Mouse (Mus musculus) hindbrain, embryonic 10.5 days (tissue): Measurements from ENCODE around the gene Psmc2. TPM values are rescaled to one million over a fixed set of nuclear protein-coding genes. Genes with fewer than 3 reads are reported as not detected.

Experiments
- DNase-seq: peaks from one replicate; pipeline ENCODE4 v3.0.0-alpha.2; 2017; ENCODE audit warnings: low spot score
- H3K27ac ChIP-seq: fragments of 300-500 bp; sonication (generic); 2 replicates; pipeline ENCODE4 v1.5.1; 2016; ENCODE audit warnings: mild to moderate bottlenecking, moderate library complexity
- H3K27me3 ChIP-seq: fragments of 300-500 bp; sonication (generic); 2 replicates; pipeline ENCODE4 v1.6.1; 2016; ENCODE audit warnings: mild to moderate bottlenecking; ENCODE audit not compliant: poor library complexity, insufficient read depth, severe bottlenecking
- H3K36me3 ChIP-seq: fragments of 300-500 bp; sonication (generic); 2 replicates; pipeline ENCODE4 v1.6.1; 2016; ENCODE audit warnings: mild to moderate bottlenecking, moderate library complexity
- H3K4me1 ChIP-seq: fragments of 300-500 bp; sonication (generic); replicated peaks from 2 replicates; pipeline ENCODE4 v1.6.1; 2016; ENCODE audit warnings: mild to moderate bottlenecking
- H3K4me3 ChIP-seq: fragments of 300-500 bp; sonication (generic); 2 replicates; pipeline ENCODE4 v1.5.1; 2016; ENCODE audit warnings: mild to moderate bottlenecking, moderate library complexity
- H3K9me3 ChIP-seq: fragments of 300-500 bp; sonication (generic); 2 replicates; pipeline ENCODE4 v1.6.1; 2016; ENCODE audit warnings: mild to moderate bottlenecking, moderate library complexity
- WGBS: fragments of 180-500 bp; shearing (Covaris S2); methylation state at CpG from one replicate; pipeline ENCODE4 v1.1.7; 2016; 5-methylcytosine and 5-hydroxymethylcytosine counted together
- polyA plus RNA-seq: library from polyadenylated mRNA; unstranded; fragments of >200 nt; fragmentation: Nextera tagmentation; extraction: Ambion mirVana; gene quantifications from 2 replicates; pipeline ENCODE4 v1.2.1, GENCODE M21; 2016

The Psmc2 gene
- 231 and 236 TPM in 2 replicates for polyA plus RNA-seq

DNA sequence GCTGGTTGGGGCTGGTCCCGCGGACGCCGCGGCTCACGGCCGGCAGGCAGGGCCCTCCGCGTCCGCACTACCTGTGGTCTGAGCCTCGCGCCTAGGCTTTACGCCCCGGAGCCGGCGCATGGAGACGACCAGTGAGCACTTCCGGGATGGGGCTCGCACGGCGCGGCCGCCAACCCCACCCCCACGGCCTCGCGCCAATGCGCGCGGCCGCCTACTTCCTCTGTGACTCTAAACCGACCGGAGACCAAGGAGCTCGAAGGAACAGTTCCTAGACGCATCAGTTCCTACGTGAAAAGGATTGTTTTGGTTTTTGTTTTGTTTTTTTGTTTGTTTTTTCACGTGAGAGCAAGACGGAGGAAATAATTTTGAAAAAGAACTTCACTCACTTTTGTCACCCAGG, at the start of gene Psmc2, which contains the start of gene Dnajc2:
Gene Psmc2, plus strand, starts transcription at position 231 of the 400 bp plus-strand sequence.
Gene Dnajc2, minus strand, starts transcription at position 199 of the 400 bp plus-strand sequence.
- Histone ChIP-seq H3K27ac (peak within 1 kb of the TSS; percentile 94), H3K36me3 (peaks cover 50% of the 10 kb centered on the region), H3K27me3 (no peaks in the 10 kb centered on the region), H3K4me3 (peak within 1 kb of the TSS; percentile 89), H3K4me1 (peaks cover 33% of the 10 kb centered on the region), H3K9me3 (no peaks in the 10 kb centered on the region)
- under 1% methylated on average over 37 of the region's 37 CpGs for WGBS
- peak; percentile 89 for DNase-seq

GRCm38 (mm10) chr5:21735584-21735983, 49.5 kb upstream of the Psmc2 start:
- H3K4me1 ChIP-seq = peaks cover 49% of the 10 kb centered on the region
- WGBS = 31% methylated on average over 10 of the region's 10 CpGs
- H3K4me3 ChIP-seq = no peak overlapping the region
- peaks cover 22% of the 10 kb centered on the region for H3K36me3 ChIP-seq
- H3K27ac ChIP-seq = no peak overlapping the region
- DNase-seq = peak; percentile 64
- H3K9me3 ChIP-seq = no peaks in the 10 kb centered on the region
- H3K27me3 ChIP-seq = no peaks in the 10 kb centered on the region

GRCm38 (mm10) chr5:21736046-21736445, 49.0 kb upstream of the Psmc2 start:
- peaks cover 48% of the 10 kb centered on the region for H3K4me1 ChIP-seq
- no peaks in the 10 kb centered on the region for H3K9me3 ChIP-seq
- DNase-seq = no peak
- no peak overlapping the region for H3K4me3 ChIP-seq
- no peak overlapping the region for H3K27ac ChIP-seq
- peaks cover 25% of the 10 kb centered on the region for H3K36me3 ChIP-seq
- 84% methylated on average over 11 of the region's 11 CpGs for WGBS
- no peaks in the 10 kb centered on the region for H3K27me3 ChIP-seq

GRCm38 (mm10) chr5:21736956-21737585, 48.0 kb upstream of the Psmc2 start, which contains the start of gene Pmpcb:
Pmpcb (plus strand) TSS chr5:21737141.
- Histone ChIP-seq H3K4me1 (peaks cover 39% of the 10 kb centered on the region), H3K4me3 (peak within 1 kb of the TSS; percentile 81), H3K9me3 (no peaks in the 10 kb centered on the region), H3K27me3 (no peaks in the 10 kb centered on the region), H3K27ac (peak within 1 kb of the TSS; percentile 96), H3K36me3 (peaks cover 35% of the 10 kb centered on the region)
- under 1% methylated on average over 42 of the region's 42 CpGs for WGBS
- DNase-seq = peak; percentile 87

DNA sequence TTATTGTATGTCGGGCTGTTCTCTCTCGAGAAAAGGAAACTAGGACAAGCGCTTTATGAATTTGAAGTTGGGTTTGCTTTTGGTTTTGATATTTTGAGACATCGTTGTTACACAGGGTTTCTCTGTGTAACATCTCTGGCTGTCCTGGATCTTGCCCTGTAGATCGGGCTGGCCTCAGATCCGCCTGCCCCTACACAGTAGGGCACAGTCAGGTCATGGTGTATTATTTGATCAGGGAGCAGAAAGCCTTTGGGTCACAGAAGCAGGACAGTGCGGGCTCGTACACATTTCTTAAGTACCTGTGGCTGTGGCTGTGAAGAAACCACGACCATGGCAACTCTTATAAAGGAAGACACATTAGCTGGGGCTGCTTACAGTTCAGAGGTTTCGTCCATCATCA, 47.5 kb upstream of the Psmc2 start:
- peak overlapping the region; percentile 81 for H3K4me3 ChIP-seq
- DNase-seq = no peak
- peak overlapping the region; percentile 96 for H3K27ac ChIP-seq
- 34% methylated on average over 10 of the region's 10 CpGs for WGBS
- peaks cover 41% of the 10 kb centered on the region for H3K36me3 ChIP-seq
- H3K27me3 ChIP-seq = no peaks in the 10 kb centered on the region
- no peaks in the 10 kb centered on the region for H3K9me3 ChIP-seq
- H3K4me1 ChIP-seq = peaks cover 34% of the 10 kb centered on the region

DNA sequence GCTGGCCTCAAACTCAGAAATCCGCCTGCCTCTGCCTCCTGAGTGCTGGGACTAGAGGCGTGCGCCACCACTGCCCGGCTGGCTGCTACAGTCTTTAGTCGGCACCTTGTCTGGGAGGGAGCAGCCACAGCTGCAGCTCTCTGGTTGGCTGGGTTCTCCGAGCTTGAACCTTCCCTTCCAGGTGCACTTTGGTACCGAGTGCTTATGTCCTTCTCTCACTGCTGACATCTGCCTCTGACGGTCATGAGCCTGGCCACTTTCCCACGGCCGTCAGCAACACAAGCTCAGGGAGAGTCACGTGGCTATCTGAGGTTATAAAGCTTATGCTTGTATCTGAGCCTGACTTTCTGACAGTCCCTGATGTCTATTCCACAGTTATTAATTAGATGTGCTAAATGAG, 46.0 kb upstream of the Psmc2 start:
- WGBS = 93% methylated on average over 11 of the region's 11 CpGs
- Histone ChIP-seq H3K27ac (no peak overlapping the region), H3K9me3 (no peaks in the 10 kb centered on the region), H3K4me3 (no peak overlapping the region), H3K36me3 (peaks cover 56% of the 10 kb centered on the region), H3K4me1 (peaks cover 19% of the 10 kb centered on the region), H3K27me3 (no peaks in the 10 kb centered on the region)
- DNase-seq = no peak

DNA sequence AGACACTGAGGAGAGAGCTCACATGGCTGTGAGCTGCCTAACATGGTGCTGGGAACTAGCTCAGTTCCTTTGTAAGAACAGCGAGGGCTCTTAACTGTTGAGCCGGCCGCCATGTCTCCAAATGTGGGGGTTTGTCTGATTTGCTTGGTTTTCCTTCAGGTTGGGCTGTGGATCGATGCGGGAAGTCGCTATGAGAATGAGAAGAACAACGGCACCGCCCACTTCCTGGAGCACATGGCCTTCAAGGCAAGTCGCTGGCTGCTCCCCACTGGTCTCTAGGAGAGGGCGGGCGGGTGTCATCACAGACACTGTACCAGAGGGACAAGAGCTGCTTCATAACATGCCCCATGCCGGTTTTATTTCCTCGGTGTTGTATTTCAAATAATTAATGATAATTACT, 45.2 kb upstream of the Psmc2 start:
- Histone ChIP-seq H3K36me3 (peaks cover 63% of the 10 kb centered on the region), H3K27ac (no peak overlapping the region)
- DNase-seq = no peak

DNA sequence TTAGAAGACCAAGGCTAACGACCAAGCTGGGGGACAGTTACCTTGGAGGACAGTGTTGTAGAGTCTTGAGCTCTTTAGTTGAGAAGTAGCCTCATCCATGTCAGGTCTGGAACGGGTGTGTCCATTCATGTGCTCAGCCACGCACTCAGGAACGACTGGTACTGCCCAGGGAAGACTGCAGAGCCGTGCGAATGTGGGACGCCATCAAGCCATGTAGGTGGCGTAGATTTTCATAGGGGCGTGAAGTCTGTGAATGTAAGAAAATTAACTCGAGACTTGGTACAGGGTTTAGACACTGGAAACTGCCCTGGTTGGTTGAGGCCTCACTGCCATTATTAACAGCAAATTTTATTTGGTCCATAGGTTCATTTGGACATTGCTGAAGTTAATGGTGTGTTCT, 41.5 kb upstream of the Psmc2 start:
- no peaks in the 10 kb centered on the region for H3K27me3 ChIP-seq
- DNase-seq = no peak
- no peak overlapping the region for H3K4me3 ChIP-seq
- peaks cover 99% of the 10 kb centered on the region for H3K36me3 ChIP-seq
- WGBS = 96% methylated on average over 10 of the region's 10 CpGs
- no peak overlapping the region for H3K27ac ChIP-seq
- H3K4me1 ChIP-seq = no peaks in the 10 kb centered on the region
- no peaks in the 10 kb centered on the region for H3K9me3 ChIP-seq

More for the DNA sequence above, 45.2 kb upstream of the Psmc2 start:
- Histone ChIP-seq H3K27me3 (no peaks in the 10 kb centered on the region), H3K9me3 (no peaks in the 10 kb centered on the region), H3K4me1 (peaks cover 12% of the 10 kb centered on the region), H3K4me3 (no peak overlapping the region)
- 90% methylated on average over 13 of the region's 13 CpGs for WGBS

GRCm38 (mm10) chr5:21744651-21745050, 40.4 kb upstream of the Psmc2 start:
- DNase-seq = no peak
- Histone ChIP-seq H3K27me3 (no peaks in the 10 kb centered on the region), H3K9me3 (no peaks in the 10 kb centered on the region), H3K4me3 (no peak overlapping the region), H3K27ac (no peak overlapping the region), H3K36me3 (peaks cover 99% of the 10 kb centered on the region), H3K4me1 (no peaks in the 10 kb centered on the region)

- H3K9me3 ChIP-seq = no peaks in the 10 kb centered on the region
- no peaks in the 10 kb centered on the region for H3K4me1 ChIP-seq
These were observed 39.1 kb upstream of the Psmc2 start for GRCm38 (mm10) chr5:21745966-21746365.

GRCm38 (mm10) chr5:21768506-21768905, 16.6 kb upstream of the Psmc2 start:
- H3K36me3 ChIP-seq = peaks cover 83% of the 10 kb centered on the region
- no peak for DNase-seq
- 92% methylated on average over 4 of the region's 4 CpGs for WGBS

More at GRCm38 (mm10) chr5:21745966-21746365, 39.1 kb upstream of the Psmc2 start:
- H3K27ac ChIP-seq = no peak overlapping the region
- H3K36me3 ChIP-seq = peaks cover 100% of the 10 kb centered on the region
- WGBS = 88% methylated on average over 8 of the region's 8 CpGs
- no peak overlapping the region for H3K4me3 ChIP-seq
- H3K27me3 ChIP-seq = no peaks in the 10 kb centered on the region
- no peak for DNase-seq

DNA sequence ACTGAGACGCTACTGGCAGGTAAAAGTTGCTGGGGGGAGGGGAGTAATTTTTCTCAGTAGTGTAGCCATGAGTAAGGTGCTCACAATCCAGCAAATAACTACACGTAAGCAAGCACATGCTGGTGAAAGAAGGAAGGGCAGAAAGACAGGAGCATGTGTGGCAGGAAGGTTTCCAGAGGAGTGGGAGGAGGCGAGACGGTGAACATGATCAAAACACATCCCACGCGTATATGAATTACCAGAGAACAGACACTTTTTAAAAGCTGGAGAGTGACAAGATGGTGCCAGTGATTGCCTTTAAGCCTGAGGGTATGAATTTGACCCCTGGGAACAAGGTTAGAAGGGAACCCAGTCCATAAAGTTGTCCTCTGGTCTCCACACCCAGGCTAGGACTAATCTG, 15.2 kb upstream of the Psmc2 start:
- Histone ChIP-seq H3K4me1 (no peaks in the 10 kb centered on the region), H3K9me3 (no peaks in the 10 kb centered on the region), H3K27ac (no peak overlapping the region), H3K4me3 (no peak overlapping the region), H3K36me3 (peaks cover 83% of the 10 kb centered on the region), H3K27me3 (no peaks in the 10 kb centered on the region)
- DNase-seq = no peak
- WGBS = 95% methylated on average over 6 of the region's 6 CpGs

More at GRCm38 (mm10) chr5:21768506-21768905, 16.6 kb upstream of the Psmc2 start:
- Histone ChIP-seq H3K4me1 (no peaks in the 10 kb centered on the region), H3K27ac (no peak overlapping the region), H3K9me3 (no peaks in the 10 kb centered on the region), H3K27me3 (no peaks in the 10 kb centered on the region), H3K4me3 (no peak overlapping the region)

- no peaks in the 10 kb centered on the region for H3K4me1 ChIP-seq
- no peaks in the 10 kb centered on the region for H3K9me3 ChIP-seq
- WGBS = 93% methylated on average over 6 of the region's 6 CpGs
- no peak overlapping the region for H3K4me3 ChIP-seq
- H3K36me3 ChIP-seq = peaks cover 83% of the 10 kb centered on the region
- H3K27me3 ChIP-seq = no peaks in the 10 kb centered on the region
- DNase-seq = no peak
- H3K27ac ChIP-seq = no peak overlapping the region
These were observed 8.6 kb upstream of the Psmc2 start for GRCm38 (mm10) chr5:21776491-21776890.
